Comparison of ENCODE assay signal across 25 mouse cellular contexts in genomic region chr13:112492285-112492678, GRCm38 (mm10).
"Had no signal": no experiment of that assay in that cellular context is flagged by ENCODE, and none has a peak within 500 bp of the region (broad histone marks: within the 10 kb centered on the region; RNA-seq: fewer than 3 reads in every experiment).

No protein-coding gene starts in this region.

- H3K4me3 ChIP-seq: heart, embryonic 12.5 days; heart, embryonic 13.5 days; heart, embryonic 15.5 days; hindbrain, embryonic 10.5 days; hindbrain, embryonic 12.5 days; hindbrain, embryonic 13.5 days; hindbrain, embryonic 15.5 days; intestine, embryonic 15.5 days; kidney, embryonic 15.5 days; layer of hippocampus, adult 2 months; left cerebral cortex, adult 2 months had no signal

- H3K4me2 ChIP-seq: heart, embryonic 12.5 days; heart, embryonic 13.5 days; heart, embryonic 15.5 days; hindbrain, embryonic 12.5 days; hindbrain, embryonic 13.5 days; hindbrain, embryonic 14.5 days; hindbrain, embryonic 15.5 days; intestine, embryonic 15.5 days; kidney, embryonic 15.5 days had no signal

- H3K27ac ChIP-seq: heart, embryonic 13.5 days; heart, embryonic 15.5 days; hindbrain, embryonic 10.5 days; hindbrain, embryonic 12.5 days; hindbrain, embryonic 13.5 days; hindbrain, embryonic 14.5 days; hindbrain, embryonic 15.5 days; hindbrain, postnatal 0 days; intestine, embryonic 15.5 days; kidney, embryonic 15.5 days; kidney, postnatal 0 days; layer of hippocampus, adult 2 months; left cerebral cortex, adult 2 months had no signal

- H3K4me1 ChIP-seq: heart, embryonic 15.5 days; hindbrain, embryonic 10.5 days; hindbrain, embryonic 12.5 days; hindbrain, embryonic 13.5 days; hindbrain, embryonic 15.5 days; intestine, embryonic 15.5 days; kidney, embryonic 15.5 days had no signal

- H3K9me3 ChIP-seq: heart, embryonic 12.5 days; heart, embryonic 13.5 days; heart, embryonic 15.5 days; hindbrain, embryonic 10.5 days; hindbrain, embryonic 12.5 days; hindbrain, embryonic 13.5 days; hindbrain, embryonic 15.5 days; intestine, embryonic 15.5 days; kidney, embryonic 15.5 days had no signal

- DNase-seq: heart, postnatal 14 days; heart, postnatal 4 days; kidney, postnatal 10 days; kidney, postnatal 14 days; kidney, postnatal 4 days; layer of hippocampus, adult 9-11 months; layer of hippocampus, postnatal 36 days had no signal

- ATAC-seq: hindbrain, embryonic 16.5 days; hindbrain, postnatal 0 days; inflammation-experienced regulatory T-cells, adult 6 months; intestine, embryonic 15.5 days; intestine, embryonic 16.5 days; intestine, postnatal 0 days had no signal

- H3K9ac ChIP-seq: heart, embryonic 12.5 days; heart, embryonic 13.5 days; heart, embryonic 15.5 days; hindbrain, embryonic 12.5 days; hindbrain, embryonic 13.5 days; hindbrain, embryonic 14.5 days; hindbrain, embryonic 15.5 days; intestine, embryonic 15.5 days; kidney, embryonic 15.5 days had no signal

- H3K27me3 ChIP-seq: heart, embryonic 12.5 days; heart, embryonic 13.5 days; heart, embryonic 15.5 days; hindbrain, embryonic 12.5 days; hindbrain, embryonic 13.5 days; hindbrain, embryonic 15.5 days; intestine, embryonic 15.5 days; kidney, embryonic 15.5 days had no signal
